Mouse (Mus musculus): ENCODE data around the gene Defb35.
"Not testable (repeated sequence)": the region's sequence is repeated elsewhere in the genome, so short reads cannot be mapped to it uniquely, and the experiment has no call there.

The Defb35 gene

GRCm38 (mm10) chr8:21938052-21938451, at the start of gene Defb35:
Gene Defb35 (plus strand): TSS chr8:21938352.
- TF ChIP-seq GATA4 (IDR thresholded peaks at IDR 0.05; ENCODE audit: insufficient replicate concordance, low read length) = not testable (repeated sequence)

GRCm38 (mm10) chr8:21906290-21906689, 31.9 kb upstream of the Defb35 start, which contains the start of gene Defb11:
Gene Defb11 (minus strand): TSS chr8:21906412.
- not testable (repeated sequence) for TF ChIP-seq GATA4 (IDR thresholded peaks at IDR 0.05; ENCODE audit: insufficient replicate concordance, low read length)

- no peak for TF ChIP-seq GATA4 (IDR thresholded peaks at IDR 0.05; ENCODE audit: insufficient replicate concordance, low read length)
Observed at GRCm38 (mm10) chr8:21911931-21912330, 26.2 kb upstream of the Defb35 start.

GRCm38 (mm10) chr8:21912554-21912953, 25.6 kb upstream of the Defb35 start:
- no peak for TF ChIP-seq GATA4 (IDR thresholded peaks at IDR 0.05; ENCODE audit: insufficient replicate concordance, low read length)

GRCm38 (mm10) chr8:21915625-21916024, 22.5 kb upstream of the Defb35 start:
- TF ChIP-seq GATA4 (IDR thresholded peaks at IDR 0.05; ENCODE audit: insufficient replicate concordance, low read length) = no peak

GRCm38 (mm10) chr8:21932610-21933009, 5.5 kb upstream of the Defb35 start, which contains the start of gene Defb15:
Gene Defb15 (minus strand): TSS chr8:21932710.
- no peak for TF ChIP-seq GATA4 (IDR thresholded peaks at IDR 0.05; ENCODE audit: insufficient replicate concordance, low read length)

GRCm38 (mm10) chr8:21946462-21946861, 8.3 kb downstream of the Defb35 start, which contains the start of gene Defb13:
Gene Defb13 (plus strand): TSS chr8:21946762.
- TF ChIP-seq GATA4 (IDR thresholded peaks at IDR 0.05; ENCODE audit: insufficient replicate concordance, low read length) = no peak

GRCm38 (mm10) chr8:21947311-21948017, 9.3 kb downstream of the Defb35 start:
- TF ChIP-seq GATA4 (IDR thresholded peaks at IDR 0.05; ENCODE audit: insufficient replicate concordance, low read length) = no peak

- TF ChIP-seq GATA4 (IDR thresholded peaks at IDR 0.05; ENCODE audit: insufficient replicate concordance, low read length) = no peak
Observed at GRCm38 (mm10) chr8:21955321-21955720, 17.2 kb downstream of the Defb35 start.

- TF ChIP-seq GATA4 (IDR thresholded peaks at IDR 0.05; ENCODE audit: insufficient replicate concordance, low read length) = no peak
Observed at GRCm38 (mm10) chr8:21956336-21956735, 18.2 kb downstream of the Defb35 start.

- TF ChIP-seq GATA4 (IDR thresholded peaks at IDR 0.05; ENCODE audit: insufficient replicate concordance, low read length) = no peak
Observed at GRCm38 (mm10) chr8:21958414-21958813, 20.3 kb downstream of the Defb35 start, which contains the start of gene Fam90a1a. Gene Fam90a1a (plus strand): TSS chr8:21958714.

GRCm38 (mm10) chr8:21966646-21967045, 28.5 kb downstream of the Defb35 start:
- no peak for TF ChIP-seq GATA4 (IDR thresholded peaks at IDR 0.05; ENCODE audit: insufficient replicate concordance, low read length)

GRCm38 (mm10) chr8:21969475-21969874, 31.3 kb downstream of the Defb35 start, which contains the start of gene Ccdc70:
Gene Ccdc70 (plus strand): TSS chr8:21969775.
- no peak for TF ChIP-seq GATA4 (IDR thresholded peaks at IDR 0.05; ENCODE audit: insufficient replicate concordance, low read length)

- no peak for TF ChIP-seq GATA4 (IDR thresholded peaks at IDR 0.05; ENCODE audit: insufficient replicate concordance, low read length)
Observed at GRCm38 (mm10) chr8:21978193-21978592, 40.0 kb downstream of the Defb35 start.

GRCm38 (mm10) chr8:21981664-21982337, 43.6 kb downstream of the Defb35 start:
- TF ChIP-seq GATA4 (IDR thresholded peaks at IDR 0.05; ENCODE audit: insufficient replicate concordance, low read length) = no peak

All from liver, adult (tissue).